Mouse (Mus musculus) c-Kit-positive CD71-positive TER-119-negative erythroid progenitor cells, embryonic 14.5 days (primary cell): ENCODE data around the gene Espl1.
A peak's percentile ranks its signal among the peaks of the same experiment; 100 is the strongest.
"Not testable (repeated sequence)": the region's sequence is repeated elsewhere in the genome, so short reads cannot be mapped to it uniquely, and the experiment has no call there.

Experiments used
- DNase-seq: peaks from one replicate; pipeline ENCODE4 v3.0.0-alpha.2; 2013; ENCODE audit warnings: low read depth

Espl1 gene

DNA sequence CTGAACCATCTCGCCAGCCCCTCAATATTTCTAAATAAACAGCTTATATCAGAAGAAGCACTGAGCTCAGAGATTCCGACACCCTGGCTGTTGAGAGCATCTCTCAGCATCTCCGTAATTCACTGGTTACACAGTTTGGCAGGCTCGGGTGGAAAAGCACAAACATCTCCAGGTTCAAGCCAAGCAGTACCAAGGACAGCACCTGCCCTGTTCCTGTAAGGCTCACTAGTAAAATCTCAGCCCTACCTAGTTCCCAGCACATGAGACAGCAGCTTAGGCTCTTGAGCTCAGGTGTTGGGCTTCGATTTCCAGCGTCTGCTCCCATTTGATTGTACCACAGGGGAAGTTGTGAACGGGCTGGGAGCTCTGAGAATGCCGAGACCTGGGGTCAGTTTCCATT, 39.2 kb downstream of the Espl1 start:
- no peak for DNase-seq

DNA sequence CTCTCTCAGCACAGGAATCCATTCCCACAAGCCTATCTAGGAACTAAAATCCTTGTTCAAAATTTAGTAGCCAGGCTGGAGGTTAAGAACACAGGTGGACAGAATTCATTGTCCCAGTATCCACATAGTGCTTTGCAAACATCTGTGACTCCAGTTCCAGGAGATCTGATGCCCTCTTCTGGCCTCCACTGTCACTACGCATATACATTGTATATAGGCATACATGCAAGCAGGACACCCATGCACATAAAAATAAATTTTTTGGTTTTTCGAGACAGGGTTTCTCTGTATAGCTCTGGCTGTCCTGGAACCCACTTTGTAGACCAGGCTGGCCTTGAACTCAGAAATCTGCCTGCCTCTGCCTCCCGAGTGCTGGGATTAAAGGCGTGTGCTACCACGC, 39.9 kb downstream of the Espl1 start:
- DNase-seq: not testable (repeated sequence)

DNA sequence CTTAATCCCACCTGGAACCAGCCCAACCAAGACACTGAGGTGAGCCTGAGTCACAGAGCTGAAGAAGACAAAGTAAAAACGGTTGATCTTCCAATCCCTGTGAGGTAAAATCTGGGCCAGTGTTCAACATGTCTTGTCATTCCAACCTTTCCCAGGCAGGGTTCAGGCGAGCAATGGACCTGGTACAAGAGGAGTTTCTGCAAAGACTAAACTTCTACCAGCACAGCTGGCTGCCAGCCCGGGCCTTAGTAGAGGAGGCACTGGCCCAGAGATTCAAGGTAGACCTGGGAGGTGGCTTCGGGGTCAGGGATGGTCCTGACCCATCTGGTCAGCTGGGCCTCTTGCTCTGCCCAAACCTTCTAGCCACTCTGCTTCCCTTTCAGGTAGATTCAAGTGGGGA, 40.9 kb downstream of the Espl1 start:
- no peak for DNase-seq

DNA sequence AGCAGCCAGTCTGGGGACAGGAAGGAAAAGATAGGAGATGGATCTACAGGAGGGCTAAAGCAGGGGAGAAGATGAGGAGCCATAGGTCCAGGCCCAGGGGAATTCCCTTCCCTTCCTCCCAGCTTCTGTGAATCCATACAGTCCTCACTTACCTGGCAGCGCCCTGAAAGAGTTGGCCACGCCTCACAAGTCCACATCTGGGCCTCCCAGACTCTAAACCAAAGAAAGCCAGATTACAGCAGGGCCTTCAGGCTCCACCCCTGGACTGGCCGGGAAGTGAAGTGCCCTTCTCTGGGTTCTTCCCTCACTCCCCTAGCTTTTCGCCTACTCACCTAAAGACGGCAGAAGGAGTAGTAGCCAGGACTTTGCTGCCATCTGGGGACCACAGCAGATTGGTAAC, 43.5 kb downstream of the Espl1 start:
- DNase-seq: no peak

DNA sequence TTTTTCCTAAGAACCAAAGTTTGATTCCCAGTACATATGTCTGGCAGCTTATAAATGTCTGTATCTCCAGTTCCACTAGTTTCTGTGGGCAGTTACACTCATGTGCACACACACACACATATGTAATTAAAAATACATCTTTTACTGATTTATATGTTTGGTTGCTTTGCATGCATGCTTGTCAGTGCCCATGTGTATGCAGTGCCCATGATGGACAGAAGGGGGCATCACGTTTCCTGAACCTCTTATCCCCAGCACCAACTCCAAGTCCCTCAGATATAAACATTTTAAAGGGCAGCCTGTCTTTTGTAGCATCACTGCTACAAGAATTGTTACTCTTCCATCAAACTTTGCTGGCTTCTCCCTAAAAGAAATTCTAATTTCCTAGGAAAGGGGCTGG, 45.5 kb downstream of the Espl1 start:
- no peak for DNase-seq

DNA sequence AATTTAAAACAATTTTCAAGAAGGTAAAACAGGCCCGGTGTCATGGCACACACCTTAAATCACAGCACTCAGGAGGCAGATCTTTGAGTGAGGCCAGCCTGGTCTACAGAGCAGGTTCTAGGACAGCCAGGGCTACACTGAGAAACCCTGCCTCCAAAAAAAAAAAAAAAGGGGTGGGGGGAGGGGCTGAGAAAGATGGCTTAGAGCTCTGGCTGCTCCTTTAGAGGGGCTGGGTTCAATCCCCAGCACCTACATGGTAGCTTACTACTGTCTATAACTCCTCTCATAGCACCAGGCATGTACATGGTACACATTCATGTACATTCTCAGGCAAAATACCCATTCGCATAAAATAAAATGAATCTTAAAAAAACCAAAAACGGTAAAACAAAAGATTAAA, 48.4 kb downstream of the Espl1 start:
- DNase-seq: no peak

DNA sequence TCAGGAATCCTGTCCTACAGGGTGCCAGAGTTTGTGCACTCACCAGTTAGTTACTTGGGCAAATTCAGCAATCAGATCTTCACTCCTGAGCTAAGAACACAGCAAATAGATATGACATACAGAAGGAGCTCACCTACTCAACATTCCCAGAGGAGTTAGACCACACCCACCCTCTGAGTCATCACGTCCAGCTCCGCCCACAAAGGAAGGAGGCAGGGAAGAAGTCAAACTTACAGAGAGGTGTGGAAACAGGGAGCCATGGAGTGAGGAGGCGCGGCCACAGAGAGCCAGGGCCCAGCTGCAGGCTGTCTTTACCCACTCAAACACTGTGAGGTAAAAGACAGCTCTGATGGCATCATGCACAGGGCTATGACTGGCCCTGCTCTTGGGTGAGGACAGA, 50.4 kb downstream of the Espl1 start:
- no peak for DNase-seq

DNA sequence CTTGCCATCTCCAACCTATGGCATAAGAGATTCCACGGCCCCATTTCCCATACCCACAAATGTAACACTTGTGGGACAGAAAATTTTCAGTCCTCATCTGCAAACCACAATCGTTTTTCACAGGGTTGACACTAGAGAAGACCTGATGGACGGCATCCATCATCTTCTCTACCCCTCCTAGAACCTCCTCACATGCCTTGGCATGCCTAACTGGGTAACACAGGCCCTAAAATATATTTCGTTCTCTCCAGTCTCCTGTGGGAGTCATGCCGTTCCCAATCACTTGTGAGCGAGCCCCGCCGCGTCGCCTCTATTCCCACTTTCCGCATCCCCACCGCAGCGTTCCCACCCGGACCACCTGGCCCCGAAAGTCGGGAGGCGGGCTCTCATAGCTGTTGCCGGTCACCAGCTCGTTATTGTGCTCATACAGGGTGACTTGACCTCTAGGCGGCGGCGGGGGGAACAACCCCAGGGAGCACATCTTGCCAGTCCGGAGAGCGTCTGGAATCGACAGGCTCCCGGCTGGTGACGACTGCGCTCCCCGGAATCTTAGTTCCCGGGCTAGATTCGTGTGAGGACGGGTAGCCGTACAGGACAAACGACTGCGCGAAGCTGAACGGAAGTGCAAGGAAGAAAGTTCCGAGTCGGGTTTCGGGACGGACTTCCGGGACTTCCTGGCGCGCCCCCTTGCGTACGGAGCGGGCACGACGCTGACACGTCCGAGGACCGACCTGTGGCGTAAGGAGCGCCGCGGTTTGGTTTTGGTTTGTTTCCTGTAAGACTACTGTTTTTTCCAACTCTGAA, 54.3 kb downstream of the Espl1 start, which contains the start of gene Aaas:
TSS of gene Aaas (minus strand) at position 634 of the 804 bp plus-strand sequence.
- DNase-seq: peak; percentile 94

DNA sequence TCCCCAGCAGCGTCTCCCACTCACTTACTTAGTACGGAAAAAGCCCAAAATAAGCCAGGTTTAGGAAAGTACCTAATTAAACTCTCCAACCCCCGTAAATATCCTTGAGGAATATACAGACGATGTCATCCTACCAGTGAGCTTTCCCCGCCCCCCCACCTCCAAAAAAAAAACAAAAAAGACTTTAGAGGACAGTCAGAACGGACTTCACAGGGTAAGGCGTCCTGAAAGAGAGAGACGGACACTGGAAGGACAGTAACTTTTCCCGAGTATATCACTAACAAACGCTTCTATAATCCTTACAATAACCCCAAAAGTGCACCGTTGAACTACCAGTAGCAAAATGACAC, 54.9 kb downstream of the Espl1 start:
- no peak for DNase-seq

DNA sequence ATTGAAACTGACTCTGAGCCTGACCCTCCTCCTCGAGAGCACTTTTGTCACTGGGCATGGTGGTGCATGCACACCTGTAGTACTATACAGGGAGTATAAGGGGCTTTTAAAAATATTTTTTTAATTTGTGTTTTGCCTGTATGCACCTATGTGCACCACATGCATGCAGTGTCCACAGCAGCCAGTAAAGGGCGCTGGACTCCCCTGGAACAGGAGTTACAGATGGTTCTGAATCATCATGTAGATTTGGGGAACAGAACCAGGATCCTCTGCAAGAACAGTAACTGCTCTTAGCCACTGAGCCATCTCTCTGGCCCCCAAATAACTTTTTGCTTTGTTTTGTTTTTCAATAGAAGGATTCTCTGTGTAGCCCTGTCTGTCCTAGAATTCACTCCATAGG, 56.1 kb downstream of the Espl1 start:
- no peak for DNase-seq

DNA sequence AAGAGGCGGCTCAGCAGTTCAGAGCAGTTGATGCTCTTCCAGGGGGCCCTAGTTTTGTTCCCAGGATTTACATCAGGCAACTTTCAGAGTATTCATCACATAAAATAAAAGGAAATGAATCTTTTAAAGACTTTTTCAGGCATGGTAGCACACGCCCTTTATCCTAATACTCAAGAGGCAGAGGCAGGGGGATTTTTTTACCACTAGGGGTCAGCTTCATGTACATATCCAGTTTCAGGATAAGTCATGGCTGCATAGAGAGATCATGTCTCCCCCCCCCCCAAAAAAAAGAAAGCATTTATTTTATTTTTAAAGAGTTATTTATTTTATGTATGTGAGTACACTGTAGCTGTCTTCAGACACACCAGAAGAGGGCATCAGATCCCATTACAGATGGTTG, 57.9 kb downstream of the Espl1 start:
- no peak for DNase-seq

DNA sequence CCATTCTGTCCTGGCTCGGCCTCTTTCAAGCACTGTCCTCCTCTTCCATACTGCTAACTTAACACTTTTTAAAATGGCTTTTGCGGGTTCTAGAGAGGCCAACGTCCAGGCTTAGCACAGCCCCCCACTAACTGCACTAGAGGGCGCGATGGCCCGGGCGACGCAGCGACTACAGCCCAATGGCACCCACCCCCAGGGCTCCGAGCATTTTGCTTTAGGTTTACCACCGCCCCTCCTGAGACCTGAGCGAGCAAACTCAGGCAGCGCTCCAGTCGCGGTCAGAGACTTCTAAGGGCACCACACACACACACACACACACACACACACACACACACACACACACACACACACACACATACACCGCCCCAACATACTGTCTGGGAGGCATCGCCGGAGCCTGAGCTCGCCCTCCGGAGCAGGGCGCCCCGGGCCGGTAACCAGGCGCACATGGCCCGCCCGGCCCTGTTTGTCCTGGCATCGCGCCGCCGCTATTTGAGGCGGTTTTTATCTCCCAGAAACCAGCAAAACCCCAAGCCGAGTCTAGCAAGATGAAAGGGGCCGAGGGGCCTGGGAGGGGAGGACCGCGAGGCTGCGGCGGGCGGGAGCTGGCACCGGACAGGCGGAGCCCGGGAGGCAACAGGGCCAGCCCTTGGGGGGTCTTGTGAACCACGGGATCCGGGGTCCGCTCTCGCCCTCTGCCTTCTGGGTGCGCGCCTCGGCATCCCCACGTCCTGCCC, 59.2 kb downstream of the Espl1 start:
- DNase-seq: no peak

DNA sequence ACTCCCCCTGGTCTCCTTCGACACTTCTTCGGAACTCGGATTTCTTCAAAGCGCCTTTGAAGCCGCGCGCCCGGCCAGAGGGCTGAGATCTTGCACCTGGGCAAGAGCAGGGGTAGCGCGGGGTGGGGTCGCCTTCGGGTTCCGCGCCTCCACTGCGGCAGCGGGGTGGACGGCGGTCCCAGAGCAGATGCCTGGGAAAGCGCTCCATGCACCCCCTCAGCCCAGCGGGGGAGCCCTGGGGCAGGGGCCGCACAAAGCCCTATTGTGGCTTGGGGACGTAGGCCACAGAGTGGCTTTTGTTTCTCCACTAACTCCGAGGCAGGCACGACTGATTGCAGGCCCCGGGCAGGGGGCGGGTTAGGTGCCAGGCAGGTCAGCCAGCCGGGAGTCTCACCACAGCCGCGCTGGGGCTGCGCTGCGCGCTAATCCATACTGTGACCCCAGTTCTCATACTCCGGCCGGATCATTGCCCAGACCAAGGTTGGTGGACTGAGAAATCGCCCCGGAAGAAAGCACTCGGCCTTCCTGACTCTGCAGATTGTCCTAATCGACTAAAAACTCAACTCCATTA, 59.9 kb downstream of the Espl1 start:
- DNase-seq: no peak

DNA sequence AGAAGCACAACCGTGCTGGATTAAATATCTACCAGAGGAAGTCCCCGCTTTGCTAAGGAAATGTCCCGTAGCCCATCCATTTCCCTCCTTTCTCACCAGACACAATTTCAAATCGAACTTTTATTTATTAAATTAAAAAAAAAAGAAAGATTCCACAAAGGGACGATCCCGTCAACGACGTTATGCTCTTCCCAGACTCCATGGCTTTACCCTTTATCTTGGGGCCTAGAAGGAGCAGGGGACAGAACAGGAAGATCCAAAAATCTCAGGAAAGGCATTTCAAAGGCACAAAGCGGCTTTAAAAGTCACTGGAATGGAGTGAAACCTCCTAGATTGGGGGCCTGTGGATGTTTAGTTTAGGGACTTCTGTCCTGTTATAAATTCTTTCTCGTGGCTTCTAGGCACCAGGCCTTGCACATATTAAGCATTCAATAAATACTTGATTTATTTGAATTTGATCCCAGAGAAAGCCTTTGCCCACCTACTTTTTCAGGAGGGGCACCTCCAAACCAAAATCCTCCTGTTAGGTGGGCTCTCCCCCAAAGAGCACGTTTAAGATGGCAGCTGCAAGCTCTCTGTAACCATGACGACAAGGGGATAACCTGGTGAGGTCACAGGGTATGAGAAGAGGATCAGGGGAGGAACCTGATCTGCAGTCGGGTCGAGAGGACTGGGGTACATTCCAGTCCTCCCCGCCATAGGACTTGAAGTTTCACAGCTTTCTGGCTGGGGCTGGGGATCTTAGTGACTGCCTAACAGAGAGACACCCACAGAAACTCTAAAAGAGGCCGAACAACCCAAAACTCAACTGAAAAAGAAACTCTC, 60.6 kb downstream of the Espl1 start:
- DNase-seq: no peak

DNA sequence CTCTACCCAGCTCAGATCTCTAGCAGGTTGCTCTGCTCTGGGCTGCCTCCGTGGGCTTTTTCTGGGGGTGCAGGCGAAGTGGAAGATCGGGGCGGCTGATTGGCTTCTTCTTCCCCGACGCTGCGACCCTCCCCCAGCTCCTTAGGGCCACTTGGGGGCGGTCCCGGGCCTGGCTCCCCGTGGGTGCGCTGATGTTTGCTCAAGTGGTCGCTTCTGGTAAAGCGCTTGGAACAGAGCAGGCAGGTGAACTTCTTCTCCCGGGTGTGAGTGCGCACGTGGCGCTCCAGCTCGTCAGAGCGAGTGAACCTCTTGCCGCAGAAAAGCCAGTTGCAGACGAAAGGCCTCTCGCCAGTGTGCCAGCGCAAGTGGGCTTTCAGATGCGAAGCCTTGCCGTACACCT, 62.1 kb downstream of the Espl1 start:
- no peak for DNase-seq

DNA sequence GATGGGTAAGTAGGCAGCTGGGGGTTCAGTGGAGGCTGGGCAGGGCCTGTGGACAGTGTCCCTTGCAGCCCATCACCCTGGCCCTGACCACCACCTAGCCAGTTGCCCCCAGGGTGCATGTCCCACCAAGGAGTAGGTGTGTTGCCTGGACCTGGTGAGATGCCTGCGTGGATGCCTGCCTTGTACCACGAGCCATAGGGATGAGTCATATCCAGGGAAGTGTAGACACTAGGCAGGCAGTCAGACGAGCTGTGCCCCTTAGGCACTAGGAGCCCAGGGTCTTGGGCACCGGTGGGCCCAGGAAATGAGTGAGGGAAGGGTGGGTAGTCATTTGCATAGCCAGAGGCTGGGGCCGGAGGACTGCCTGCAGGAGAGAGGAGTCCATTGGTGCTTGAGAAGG, 62.8 kb downstream of the Espl1 start:
- DNase-seq: no peak

DNA sequence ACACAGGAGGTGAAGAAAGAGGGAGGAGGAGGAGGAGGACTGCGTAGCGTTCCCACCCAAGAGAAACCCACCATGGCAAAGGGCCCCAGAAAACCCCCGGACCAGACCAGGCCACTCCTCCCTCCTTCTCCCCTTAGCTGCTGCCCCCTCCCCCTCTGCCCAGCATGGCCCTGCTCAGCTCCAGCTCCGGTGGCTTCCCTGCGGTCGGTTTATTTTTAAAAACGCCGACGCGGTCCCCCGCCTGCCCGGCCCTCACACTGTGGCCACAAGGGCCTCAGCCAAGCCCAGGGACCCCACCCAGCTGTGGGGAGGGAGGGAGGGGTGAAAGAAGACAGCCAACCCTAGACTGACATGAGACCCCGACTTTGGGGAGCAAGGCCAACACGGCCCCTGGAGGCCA, 66.6 kb downstream of the Espl1 start:
- DNase-seq: no peak

DNA sequence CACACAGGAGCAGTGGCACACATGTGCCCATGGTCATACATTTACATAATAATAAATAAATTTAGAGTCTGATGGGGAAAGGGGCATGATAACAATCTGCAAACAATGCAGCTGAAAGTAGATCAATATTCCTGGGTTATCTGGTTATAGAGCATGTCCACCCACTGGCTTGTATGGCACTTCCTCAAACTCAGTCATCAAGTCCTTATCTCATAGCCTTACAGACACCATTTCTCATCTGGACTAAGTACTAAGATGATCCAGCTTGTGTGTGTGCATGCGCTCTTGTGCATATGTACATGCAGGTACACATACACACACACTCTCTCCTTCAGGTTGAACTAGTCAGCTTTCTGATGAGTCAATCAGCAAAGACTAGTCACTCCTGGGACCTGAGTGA, 68.6 kb downstream of the Espl1 start:
- DNase-seq: no peak

DNA sequence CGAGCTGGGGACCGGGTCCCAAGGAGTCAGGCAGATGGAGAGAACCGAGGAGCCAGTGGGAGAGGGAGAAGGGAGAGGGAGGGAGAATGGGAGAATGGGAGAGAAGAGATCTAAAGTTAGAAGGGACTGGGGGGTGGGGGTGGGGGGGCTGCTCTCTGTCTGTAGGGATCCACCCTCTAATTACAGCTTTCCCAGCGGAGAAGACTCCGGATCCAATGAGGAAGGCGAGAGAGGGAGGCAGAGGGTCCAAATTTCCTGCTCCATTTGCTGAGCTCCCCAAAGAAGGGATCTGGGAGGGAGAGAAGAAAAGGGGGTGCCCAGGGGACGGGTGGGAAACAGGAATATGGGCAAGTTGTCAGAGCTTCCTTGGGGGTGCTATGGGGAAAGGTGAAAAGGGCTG, 70.2 kb downstream of the Espl1 start:
- no peak for DNase-seq

DNA sequence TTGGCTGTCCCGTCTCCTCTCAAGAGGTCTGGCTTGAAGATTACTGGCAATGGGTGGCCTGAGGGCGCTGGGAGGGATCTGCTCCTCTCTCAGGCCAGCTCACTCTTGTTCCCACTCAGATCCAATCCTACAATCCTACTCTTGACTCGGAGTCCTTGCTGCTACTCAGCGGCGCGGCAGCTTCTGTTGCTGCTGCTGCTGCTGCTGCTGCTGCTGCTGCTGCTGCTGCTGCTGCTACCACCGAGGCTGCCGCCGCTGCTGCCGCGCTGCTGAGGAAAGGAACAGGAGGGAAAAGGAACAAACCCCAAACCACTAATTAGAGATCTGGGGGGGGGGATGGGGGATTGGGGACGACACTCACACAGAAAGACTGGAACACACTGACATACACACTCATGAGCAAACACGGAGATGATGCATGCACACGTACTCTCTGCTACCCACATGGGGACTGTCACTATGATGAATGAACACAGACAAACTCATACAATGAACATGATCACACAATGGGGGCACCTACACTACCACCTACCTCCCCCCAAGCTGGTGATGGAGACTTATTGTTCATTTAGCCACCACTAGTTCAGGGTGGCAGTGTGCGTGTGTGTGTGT, 70.8 kb downstream of the Espl1 start, which contains the start of gene Sp7:
TSS of gene Sp7 (minus strand) at position 450 of the 612 bp plus-strand sequence.
- no peak for DNase-seq

DNA sequence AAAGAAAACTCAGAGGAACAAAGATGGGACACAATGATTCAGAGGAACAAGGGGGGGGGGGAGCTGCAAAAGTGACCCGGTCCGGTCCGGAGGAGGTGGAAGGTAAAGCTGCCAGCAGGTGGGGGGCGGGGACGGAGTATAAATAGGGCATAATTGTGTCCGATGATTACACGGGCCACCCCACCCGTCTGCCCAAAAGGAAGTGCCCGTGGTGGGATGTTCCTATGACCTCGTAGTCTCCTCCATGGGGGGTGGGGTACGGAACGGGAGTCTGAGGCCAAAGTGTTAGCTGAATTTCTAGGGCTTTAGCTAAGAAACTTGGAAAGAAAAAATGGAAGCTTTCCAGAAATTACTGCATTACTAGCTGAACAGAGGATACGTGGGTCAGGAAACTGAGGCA, 73.9 kb downstream of the Espl1 start:
- DNase-seq: no peak

DNA sequence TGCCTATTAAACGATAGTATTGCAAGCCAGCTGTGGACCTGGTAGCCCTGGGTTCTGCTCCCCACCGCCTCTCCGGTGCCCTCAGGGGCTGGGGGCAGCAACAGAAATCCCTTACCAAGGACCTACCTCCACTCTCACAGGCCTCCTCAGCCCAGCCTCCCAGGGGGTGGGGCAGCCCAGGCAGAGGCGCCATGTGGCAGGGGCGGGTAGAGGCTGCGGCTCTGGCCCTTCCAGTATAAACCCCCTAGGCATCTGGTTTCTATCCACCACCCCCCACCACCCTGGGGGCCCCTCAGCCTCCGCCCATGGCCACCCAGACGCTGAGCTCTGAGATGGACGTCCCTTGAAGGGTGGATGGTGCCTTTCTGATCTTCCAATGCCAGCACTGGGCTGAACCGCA, 74.7 kb downstream of the Espl1 start:
- no peak for DNase-seq
